28 mouse cellular contexts compared by ENCODE assay signal in genomic region chrX:11905231-11905630, GRCm38 (mm10).
DNase-seq lines count a peak whose midpoint lies in the region; ATAC-seq and TF ChIP-seq lines count a peak whose summit lies in the region.
"Had no signal": no experiment of that assay in that cellular context is flagged by ENCODE, and none has a peak within 500 bp of the region (broad histone marks: within the 10 kb centered on the region; RNA-seq: fewer than 3 reads in every experiment).

No protein-coding gene starts in this region.

- H3K27ac ChIP-seq in gastrocnemius, adult 2 months, result no peak overlapping the region
- H3K27ac ChIP-seq in lung, embryonic 16.5 days (ENCODE audit: low read length), result no peak overlapping the region
- H3K27ac ChIP-seq: embryonic facial prominence, embryonic 10.5 days; embryonic facial prominence, embryonic 13.5 days; forebrain, embryonic 12.5 days; forebrain, embryonic 15.5 days; hindbrain, embryonic 12.5 days; hindbrain, embryonic 15.5 days had no signal

- DNase-seq in gastrocnemius, adult 2 months, result peak; percentile 32
- DNase-seq in gastrocnemius, postnatal 14 days, result no peak
- DNase-seq in lung, postnatal 25 days (ENCODE audit: low spot score), result no peak
- DNase-seq in retina, postnatal 1 day, result peak; percentile 64
- no peak for DNase-seq in retina, embryonic 14.5 days (ENCODE audit: low spot score)
- DNase-seq in brain, embryonic 14.5 days (ENCODE audit: low read depth), result peak; percentile 31
- DNase-seq: adrenal gland, postnatal 10 days; adrenal gland, postnatal 36 days; B cell, adult 2 months; cerebellum, adult 11-12 months; cerebellum, adult 8-10 months; cerebellum, postnatal 10 days; cerebellum, postnatal 36 days; embryo, embryonic 11 days; gastrocnemius, postnatal 25 days had no signal

- 49% methylated on average over 5 of the region's 5 CpGs for WGBS in lung, embryonic 16.5 days

- peak; percentile 23; the same call in 1 of the 2 replicates for ATAC-seq in lung, embryonic 16.5 days (ENCODE audit: low read depth)
- ATAC-seq: forebrain, embryonic 15.5 days; inflammation-experienced regulatory T-cells, adult 6 months; Patski had no signal

- no peaks in the 10 kb centered on the region for H3K27me3 ChIP-seq in lung, embryonic 16.5 days (ENCODE audit: control insufficient read depth, insufficient read depth, low read depth, low read length)
- H3K27me3 ChIP-seq: CH12.LX; forebrain, embryonic 15.5 days; Patski had no signal

- no peak overlapping the region for H3K4me3 ChIP-seq in gastrocnemius, adult 2 months
- H3K4me3 ChIP-seq in lung, embryonic 16.5 days (ENCODE audit: low read length), result no peak overlapping the region
- H3K4me3 ChIP-seq: embryonic facial prominence, embryonic 10.5 days; embryonic facial prominence, embryonic 13.5 days; erythroblast, embryonic 14.5 days; forebrain, embryonic 12.5 days; forebrain, embryonic 15.5 days; hindbrain, embryonic 12.5 days; hindbrain, embryonic 15.5 days had no signal

- H3K9me3 ChIP-seq in lung, embryonic 16.5 days (ENCODE audit: control insufficient read depth, low read length), result no peaks in the 10 kb centered on the region
- H3K9me3 ChIP-seq: embryonic facial prominence, embryonic 10.5 days; embryonic facial prominence, embryonic 13.5 days; forebrain, embryonic 12.5 days; forebrain, embryonic 15.5 days; G1E; hindbrain, embryonic 12.5 days; hindbrain, embryonic 15.5 days had no signal

- no peak for TF ChIP-seq CTCF in gastrocnemius, adult 2 months (IDR thresholded peaks at IDR 0.05)
- no peak for TF ChIP-seq CTCF in brain, embryonic 14.5 days (IDR thresholded peaks at IDR 0.05; ENCODE audit: borderline replicate concordance, extremely low read depth, insufficient read depth, insufficient read length)

- intact Hi-C loops in gastrocnemius, adult 2 months (cut with DNase I), result no loop called here
- intact Hi-C loops in gastrocnemius, postnatal 14 days (cut with DNase I; ENCODE audit: low total_unique reads), result no loop called here

- H3K4me1 ChIP-seq in lung, embryonic 16.5 days (replicated peaks; ENCODE audit: control insufficient read depth, insufficient read depth, low read length), result no peaks in the 10 kb centered on the region
- H3K4me1 ChIP-seq: embryonic facial prominence, embryonic 10.5 days; embryonic facial prominence, embryonic 13.5 days; forebrain, embryonic 12.5 days; hindbrain, embryonic 12.5 days; hindbrain, embryonic 15.5 days had no signal

- no peak for TF ChIP-seq POLR2A in brain, embryonic 14.5 days (IDR thresholded peaks at IDR 0.05; ENCODE audit: borderline replicate concordance, extremely low read depth, insufficient read depth, insufficient read length, poor library complexity, severe bottlenecking)

- no peaks in the 10 kb centered on the region for H3K36me3 ChIP-seq in lung, embryonic 16.5 days (ENCODE audit: control insufficient read depth, insufficient read depth, low read length)
- H3K36me3 ChIP-seq: embryonic facial prominence, embryonic 10.5 days; embryonic facial prominence, embryonic 13.5 days; forebrain, embryonic 12.5 days; forebrain, embryonic 15.5 days; G1E; hindbrain, embryonic 12.5 days; hindbrain, embryonic 15.5 days had no signal

- H3K9ac ChIP-seq in lung, embryonic 16.5 days (ENCODE audit: low read length), result no peak overlapping the region
- H3K9ac ChIP-seq: embryonic facial prominence, embryonic 13.5 days; forebrain, embryonic 12.5 days; forebrain, embryonic 15.5 days; hindbrain, embryonic 12.5 days; hindbrain, embryonic 15.5 days had no signal

- H3K4me2 ChIP-seq in lung, embryonic 16.5 days (ENCODE audit: low read depth, low read length), result no peak overlapping the region
- H3K4me2 ChIP-seq: embryonic facial prominence, embryonic 13.5 days; forebrain, embryonic 12.5 days; forebrain, embryonic 15.5 days; heart, embryonic 11.5 days; hindbrain, embryonic 12.5 days; hindbrain, embryonic 15.5 days had no signal

Comparison
In these comparisons a context has a peak if more than half of its experiments do, and no peak if none do; other contexts are left out.
1. DNase-seq: peak in gastrocnemius, adult 2 months (single experiment), retina, postnatal 1 day (single experiment) and brain, embryonic 14.5 days (single experiment); none in gastrocnemius, postnatal 14 days (single experiment), lung, postnatal 25 days (single experiment) and retina, embryonic 14.5 days (single experiment).